Mouse (Mus musculus) intestine, postnatal 0 days (tissue): ENCODE results near the gene Sytl3. TPM values are rescaled to one million over a fixed set of nuclear protein-coding genes. Genes with fewer than 3 reads are reported as not detected.
"Not testable (repeated sequence)": the region's sequence is repeated elsewhere in the genome, so short reads cannot be mapped to it uniquely, and the experiment has no call there.

ENCODE experiments used
- ATAC-seq: fragments of 200-750 bp; cut with Nextera tagmentation; 2 replicates; pipeline ENCODE4 v1.8.0; 2017; ENCODE audit warnings: mild to moderate bottlenecking, moderate TSS enrichment, moderate library complexity
- H3K27ac ChIP-seq: fragments of 300-500 bp; sonication (generic); 2 replicates; pipeline ENCODE4 v1.5.1; 2014; ENCODE audit warnings: mild to moderate bottlenecking, low read depth, low read length, moderate library complexity
- H3K27me3 ChIP-seq: fragments of 300-500 bp; sonication (generic); replicated peaks from 2 replicates; pipeline ENCODE4 v1.6.1; 2014; ENCODE audit warnings: low read length, mixed read lengths; ENCODE audit not compliant: control insufficient read depth, insufficient read depth
- H3K36me3 ChIP-seq: fragments of 300-500 bp; sonication (generic); 2 replicates; pipeline ENCODE4 v1.6.1; 2014; ENCODE audit warnings: mild to moderate bottlenecking, moderate library complexity; ENCODE audit not compliant: control insufficient read depth, insufficient read depth
- H3K4me1 ChIP-seq: fragments of 300-500 bp; sonication (generic); replicated peaks from 2 replicates; pipeline ENCODE4 v1.6.1; 2014; ENCODE audit warnings: antibody characterized with exemption, low read length, mixed read lengths; ENCODE audit not compliant: control insufficient read depth, insufficient read depth
- H3K4me2 ChIP-seq: fragments of 300-500 bp; sonication (generic); replicated peaks from 2 replicates; pipeline ENCODE4 v1.6.1; 2014; ENCODE audit warnings: low read depth, mild to moderate bottlenecking, moderate library complexity
- H3K4me3 ChIP-seq: fragments of 300-500 bp; sonication (generic); 2 replicates; pipeline ENCODE4 v1.5.1; 2014; ENCODE audit warnings: low read depth, low read length
- H3K9ac ChIP-seq: fragments of 300-500 bp; sonication (generic); 2 replicates; pipeline ENCODE4 v1.6.1; 2014; ENCODE audit warnings: mild to moderate bottlenecking, low read depth, low read length
- H3K9me3 ChIP-seq: fragments of 300-500 bp; sonication (generic); 2 replicates; pipeline ENCODE4 v1.6.1; 2016; ENCODE audit warnings: mixed run types; ENCODE audit not compliant: control insufficient read depth
- CTCF ChIP-seq: sonication (generic); IDR thresholded peaks from 2 replicates; pipeline ENCODE4 v1.5.1; 2016; ENCODE audit warnings: low read depth, mild to moderate bottlenecking, control low read depth, antibody characterized with exemption, moderate library complexity
- whole genome bisulfite sequencing: fragments of 180-500 bp; shearing (Covaris S2); extraction: QIAGEN DNeasy Blood & Tissue Kit; methylation state at CpG from one replicate; pipeline ENCODE4 v1.1.7; 2014; 5-methylcytosine and 5-hydroxymethylcytosine counted together
- polyA plus RNA-seq: library from polyadenylated mRNA; unstranded; fragments of >200 nt; fragmentation: Nextera tagmentation; extraction: Ambion mirVana; gene quantifications from 2 replicates; pipeline ENCODE4 v1.2.1, GENCODE M21; 2015

Sytl3 gene
- polyA plus RNA-seq, 1 experiment from 2014 or later, result 11.0 TPM

- not testable (repeated sequence) for H3K9me3 ChIP-seq, H3K27ac ChIP-seq, H3K36me3 ChIP-seq, H3K4me3 ChIP-seq, H3K9ac ChIP-seq, H3K4me2 ChIP-seq, H3K27me3 ChIP-seq, H3K4me1 ChIP-seq, ATAC-seq
- WGBS, result 5% methylated on average over 2 of the region's 2 CpGs
- TF ChIP-seq CTCF, result peak; percentile 84
Observed at GRCm38 (mm10) chr17:6691596-6691995, 32.7 kb downstream of the Sytl3 start.

DNA sequence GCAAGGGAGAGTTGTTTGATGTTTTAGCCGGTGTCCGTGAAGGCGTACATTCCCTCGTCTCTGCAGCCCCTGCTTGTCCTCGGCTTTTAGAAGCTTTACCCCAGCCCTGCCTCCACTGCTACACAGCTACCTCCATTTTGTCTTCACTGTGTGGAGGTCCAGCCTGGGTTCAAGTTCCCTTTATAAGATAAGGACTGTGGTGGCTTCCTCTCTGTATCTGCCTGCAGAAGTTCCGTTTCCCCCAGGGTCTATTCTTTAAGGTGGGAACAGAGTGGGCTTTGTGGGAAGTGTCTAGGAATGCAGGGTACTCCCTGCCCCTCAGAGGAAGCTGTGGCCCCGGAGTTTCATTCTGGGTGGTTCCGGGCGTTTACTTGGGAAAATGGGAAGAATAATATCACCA lies 36.8 kb downstream of the Sytl3 start:
- H3K4me2 ChIP-seq, H3K27ac ChIP-seq, ATAC-seq, H3K27me3 ChIP-seq, H3K4me1 ChIP-seq, H3K4me3 ChIP-seq, H3K9me3 ChIP-seq, H3K9ac ChIP-seq, H3K36me3 ChIP-seq: not testable (repeated sequence)
- 78% methylated on average over 9 of the region's 9 CpGs for WGBS

DNA sequence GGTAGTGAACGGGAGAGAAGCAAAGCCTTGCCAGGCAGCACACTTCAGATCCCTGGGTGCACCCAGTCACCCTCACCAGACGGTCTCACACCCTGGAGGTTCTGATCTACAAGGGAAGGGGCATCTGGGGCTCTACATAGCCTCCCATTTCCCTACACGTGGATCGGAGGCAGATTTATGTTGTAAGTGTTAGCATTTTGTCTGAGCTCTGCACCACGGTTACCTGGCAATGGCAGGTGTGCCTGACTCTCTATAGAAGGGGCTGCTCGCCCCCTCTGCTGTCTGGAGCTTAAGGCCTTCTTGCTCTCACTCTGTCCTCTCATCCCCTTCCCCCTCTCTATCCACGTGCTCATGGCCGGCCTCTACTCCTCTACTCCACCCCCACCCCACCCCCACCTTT lies 37.6 kb downstream of the Sytl3 start:
- 57% methylated on average over 7 of the region's 8 CpGs for WGBS
- H3K27me3 ChIP-seq, H3K36me3 ChIP-seq, H3K9me3 ChIP-seq, H3K9ac ChIP-seq, H3K4me3 ChIP-seq, H3K4me1 ChIP-seq, H3K4me2 ChIP-seq, H3K27ac ChIP-seq, ATAC-seq: not testable (repeated sequence)

DNA sequence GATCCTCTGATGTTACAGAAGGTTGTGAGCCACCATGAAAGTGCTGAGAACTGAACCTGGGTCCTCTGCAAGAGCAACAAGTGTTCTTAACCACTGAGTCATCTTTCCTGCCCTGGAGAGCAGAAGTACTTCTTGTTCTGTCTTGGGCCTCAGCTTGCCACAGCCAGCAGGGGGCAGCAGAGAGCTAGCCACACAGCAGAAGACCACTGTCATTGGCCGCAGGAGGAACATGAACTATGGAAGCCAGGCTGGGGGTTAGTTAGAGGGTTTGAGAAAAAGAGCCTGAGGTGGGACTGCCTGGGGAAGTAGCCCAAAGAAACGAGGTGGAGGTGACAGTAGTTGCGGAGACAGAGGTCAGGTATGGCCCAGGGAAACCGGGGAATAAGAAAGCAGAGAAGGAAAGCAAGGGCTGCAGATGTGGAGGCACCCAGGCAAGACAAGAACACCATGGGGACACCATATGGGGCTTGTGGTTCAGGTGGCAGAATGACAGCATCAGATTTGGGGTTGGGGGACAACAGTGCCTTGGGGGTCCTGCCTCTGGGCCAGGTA lies 38.4 kb downstream of the Sytl3 start:
- H3K36me3 ChIP-seq, H3K4me2 ChIP-seq, H3K9me3 ChIP-seq, H3K27ac ChIP-seq, H3K4me1 ChIP-seq, H3K9ac ChIP-seq, H3K4me3 ChIP-seq, H3K27me3 ChIP-seq: not testable (repeated sequence)
- peak; percentile 70 for ATAC-seq
- peak; percentile 67 for TF ChIP-seq CTCF
- 41% methylated on average over 2 of the region's 4 CpGs for WGBS

- not testable (repeated sequence) for H3K4me1 ChIP-seq, H3K4me2 ChIP-seq, H3K4me3 ChIP-seq, ATAC-seq, H3K9me3 ChIP-seq, H3K36me3 ChIP-seq, H3K9ac ChIP-seq, H3K27me3 ChIP-seq, H3K27ac ChIP-seq
- WGBS, result 69% methylated on average over 8 of the region's 9 CpGs
Observed at GRCm38 (mm10) chr17:6699502-6699901, 40.6 kb downstream of the Sytl3 start.

DNA sequence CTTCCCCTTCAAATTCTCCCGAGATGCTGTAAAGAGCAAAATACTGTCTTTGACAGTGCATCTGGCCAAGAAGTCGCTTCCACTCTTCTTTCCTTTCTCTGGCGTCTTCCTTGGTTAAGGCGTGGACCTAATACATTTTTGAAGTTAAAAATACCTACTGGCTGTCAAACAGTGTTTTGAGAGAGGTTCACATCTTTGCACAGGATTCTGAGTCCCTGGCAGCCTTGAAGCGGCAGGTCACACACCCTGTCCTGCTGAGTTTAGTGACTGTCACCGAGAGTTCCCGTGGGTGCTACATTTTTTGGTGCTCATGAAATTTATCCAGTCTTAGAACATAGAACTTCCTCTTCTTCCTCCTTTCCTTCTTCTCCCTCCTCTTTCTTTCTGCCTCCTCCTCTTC lies 41.2 kb downstream of the Sytl3 start:
- ATAC-seq, H3K36me3 ChIP-seq, H3K9me3 ChIP-seq, H3K4me3 ChIP-seq, H3K9ac ChIP-seq, H3K27me3 ChIP-seq, H3K27ac ChIP-seq, H3K4me1 ChIP-seq, H3K4me2 ChIP-seq: not testable (repeated sequence)
- WGBS, result 71% methylated on average over 3 of the region's 7 CpGs

DNA sequence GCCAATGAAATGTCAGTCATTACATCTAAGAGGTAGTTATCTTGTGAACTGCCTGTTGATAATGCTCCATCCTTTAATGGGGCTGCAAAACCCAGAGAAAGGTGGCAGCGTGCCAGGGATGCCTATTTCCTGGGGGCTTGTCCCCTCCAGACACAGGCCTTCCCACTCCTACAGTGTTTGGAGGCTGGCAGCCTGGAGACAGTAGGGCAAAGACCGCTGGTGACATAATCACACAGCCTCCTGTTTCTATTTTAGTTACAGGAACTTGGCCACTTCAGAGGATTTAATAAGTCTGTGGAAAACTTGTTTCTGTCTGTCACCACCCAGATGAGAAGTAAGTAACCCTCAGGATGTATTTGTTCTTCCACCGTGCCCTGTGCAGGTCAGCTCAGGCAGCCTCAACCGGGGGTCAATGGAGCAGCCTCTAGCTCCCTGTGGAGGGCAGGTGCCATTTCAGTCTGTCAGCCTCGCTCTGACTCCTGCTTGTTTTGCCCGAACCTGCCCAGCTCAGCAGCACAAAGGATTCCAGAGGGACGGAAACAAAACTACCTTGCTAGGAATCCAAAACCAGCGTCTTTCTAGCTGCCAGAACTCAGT lies 43.8 kb downstream of the Sytl3 start:
- not testable (repeated sequence) for H3K4me1 ChIP-seq, H3K27me3 ChIP-seq, H3K4me2 ChIP-seq, H3K27ac ChIP-seq, H3K36me3 ChIP-seq, H3K9ac ChIP-seq, H3K4me3 ChIP-seq, H3K9me3 ChIP-seq, ATAC-seq
- 30% methylated on average over 1 of the region's 8 CpGs for WGBS

- 54% methylated on average over 5 of the region's 9 CpGs for WGBS
- not testable (repeated sequence) for H3K36me3 ChIP-seq, H3K4me3 ChIP-seq, H3K4me1 ChIP-seq, ATAC-seq, H3K9ac ChIP-seq, H3K27me3 ChIP-seq, H3K4me2 ChIP-seq, H3K27ac ChIP-seq, H3K9me3 ChIP-seq
Observed at GRCm38 (mm10) chr17:6703381-6704270, 44.7 kb downstream of the Sytl3 start.

- ATAC-seq, H3K9ac ChIP-seq, H3K4me1 ChIP-seq, H3K27me3 ChIP-seq, H3K9me3 ChIP-seq, H3K36me3 ChIP-seq, H3K27ac ChIP-seq, H3K4me2 ChIP-seq, H3K4me3 ChIP-seq: not testable (repeated sequence)
- 98% methylated on average over 5 of the region's 5 CpGs for WGBS
Observed at GRCm38 (mm10) chr17:6706448-6706847, 47.6 kb downstream of the Sytl3 start.
